Mouse (Mus musculus) kidney, adult 2 months (tissue): ENCODE measurements at regions not wholly inside any gene's neighbourhood (a gene's known extent, or its start where the extent isn't known, plus 50 kb on each side); places are given as distances from the start of the nearest gene placed in this dataset.

Experiments used
- CTCF ChIP-seq: fragments of 200-500 bp; conservative IDR thresholded peaks from 2 replicates; pipeline ENCODE4 v1.5.1; 2011; ENCODE audit warnings: low read depth, mild to moderate bottlenecking, control low read depth, low read length, moderate library complexity, mixed read lengths; ENCODE audit not compliant: insufficient read depth, insufficient read length
- POLR2A ChIP-seq: fragments of 200-500 bp; IDR thresholded peaks from one replicate; pipeline ENCODE4 v1.6.1; 2011; ENCODE audit warnings: low read depth, low read length, control low read depth

GRCm38 (mm10) chrX:121645548-121645947 is 751.7 kb downstream of the Nap1l3 start:
- TF ChIP-seq CTCF: no peak
- no peak for TF ChIP-seq POLR2A
